Mouse (Mus musculus) liver, embryonic 14.5 days (tissue): ENCODE results near the gene Nkain2.

Source experiments
- CTCF ChIP-seq: IDR thresholded peaks from 2 replicates; pipeline ENCODE4 v1.5.1; 2016; ENCODE audit warnings: antibody characterized with exemption, low read depth, control low read depth
- EP300 ChIP-seq: IDR thresholded peaks from 2 replicates; pipeline ENCODE4 v1.6.1; 2016; ENCODE audit warnings: antibody characterized with exemption, low read depth

DNA sequence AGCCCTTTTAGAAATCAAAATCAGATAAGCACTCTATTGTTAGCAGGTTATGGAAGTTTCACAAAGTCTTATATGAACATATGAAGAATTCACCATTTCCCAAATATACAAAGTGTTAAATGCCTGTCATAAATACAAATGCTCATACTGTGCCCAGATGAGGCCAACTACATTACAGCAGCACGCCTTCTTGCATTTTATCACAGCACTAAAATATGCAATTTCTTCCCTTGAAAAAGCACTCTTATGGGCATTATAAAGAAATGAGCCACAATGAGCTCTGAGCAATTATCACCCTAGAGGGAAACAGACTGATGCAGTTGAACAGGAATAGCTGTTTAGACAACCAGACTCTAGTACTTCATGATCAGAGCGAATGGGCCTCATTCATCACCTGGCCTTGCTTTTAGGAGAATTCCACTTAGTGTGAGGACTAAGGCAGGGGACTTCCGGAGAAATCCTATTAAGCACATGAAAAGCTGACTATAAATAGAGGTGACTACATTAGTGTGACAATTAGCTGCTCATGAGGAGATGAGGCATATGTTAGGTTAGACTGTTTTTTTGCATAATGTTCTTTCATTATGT lies 450.2 kb downstream of the Nkain2 start:
- TF ChIP-seq CTCF (no peak), EP300 (no peak)
